Mouse (Mus musculus) liver, adult 2 months (tissue): Measurements from ENCODE around the gene Cdca5.

Experiments
- CTCF ChIP-seq: fragments of 200-500 bp; IDR thresholded peaks from 2 replicates; pipeline ENCODE4 v1.5.1; 2011; ENCODE audit warnings: low read depth, low read length, control low read depth
- POLR2A ChIP-seq: fragments of 200-500 bp; IDR thresholded peaks from 2 replicates; pipeline ENCODE4 v1.6.1; 2011; ENCODE audit warnings: low read length, control low read depth; ENCODE audit not compliant: insufficient read depth; ENCODE audit errors: extremely low read depth

DNA sequence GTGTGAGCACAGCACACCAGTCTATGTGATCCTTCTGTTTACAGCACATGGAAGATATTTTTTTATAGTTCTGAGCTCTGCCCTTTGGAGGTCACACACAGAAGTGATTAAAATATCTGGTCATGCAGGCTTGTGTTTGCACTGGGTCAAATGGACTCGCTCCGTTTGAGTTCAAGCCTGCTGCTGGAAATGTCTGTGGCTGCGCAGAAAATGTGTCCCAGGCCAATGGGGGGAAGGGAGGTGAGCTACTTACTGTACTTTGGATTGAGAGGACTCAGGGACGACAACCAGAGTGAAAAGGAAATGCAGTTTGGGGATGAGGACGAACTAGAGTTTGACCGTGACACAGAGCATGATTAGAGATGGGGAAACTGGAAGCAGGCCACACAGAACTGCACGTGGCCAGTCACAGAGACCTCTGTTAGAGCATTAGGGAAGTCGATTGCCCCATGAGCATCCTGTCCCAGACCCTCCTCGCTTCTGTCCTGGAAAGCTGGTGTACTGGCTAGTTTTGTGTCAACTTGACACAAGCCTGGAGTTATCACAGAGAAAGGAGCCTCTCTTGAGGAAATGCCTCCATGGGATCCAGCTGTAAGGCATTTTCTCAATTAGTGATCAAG is 48.7 kb upstream of the Cdca5 start:
- TF ChIP-seq CTCF (no peak), POLR2A (no peak)
